Mouse (Mus musculus) midbrain, embryonic 10.5 days (tissue): ENCODE data around the gene Midn. TPM values are rescaled to one million over a fixed set of nuclear protein-coding genes. Genes with fewer than 3 reads are reported as not detected.

Experiments used
- DNase-seq: peaks from one replicate; pipeline ENCODE4 v3.0.0-alpha.2; 2017; ENCODE audit warnings: low spot score
- H3K27ac ChIP-seq: fragments of 300-500 bp; sonication (generic); replicated peaks from 2 replicates; pipeline ENCODE4 v1.5.1; 2016; ENCODE audit warnings: mild to moderate bottlenecking
- H3K27me3 ChIP-seq: fragments of 300-500 bp; sonication (generic); 2 replicates; pipeline ENCODE4 v1.6.1; 2016; ENCODE audit warnings: low read depth, mild to moderate bottlenecking; ENCODE audit not compliant: poor library complexity, severe bottlenecking
- H3K36me3 ChIP-seq: fragments of 300-500 bp; sonication (generic); 2 replicates; pipeline ENCODE4 v1.6.1; 2016; ENCODE audit warnings: mild to moderate bottlenecking, moderate library complexity
- H3K4me1 ChIP-seq: fragments of 300-500 bp; sonication (generic); 2 replicates; pipeline ENCODE4 v1.6.1; 2016
- H3K4me3 ChIP-seq: fragments of 300-500 bp; sonication (generic); 2 replicates; pipeline ENCODE4 v1.5.1; 2016; ENCODE audit warnings: mild to moderate bottlenecking, moderate library complexity
- H3K9me3 ChIP-seq: fragments of 300-500 bp; sonication (generic); replicated peaks from 2 replicates; pipeline ENCODE4 v1.6.1; 2016; ENCODE audit warnings: mild to moderate bottlenecking
- WGBS: fragments of 180-500 bp; shearing (Covaris S2); methylation state at CpG from one replicate; pipeline ENCODE4 v1.1.7; 2016; 5-methylcytosine and 5-hydroxymethylcytosine counted together
- polyA plus RNA-seq: library from polyadenylated mRNA; unstranded; fragments of >200 nt; fragmentation: Nextera tagmentation; extraction: Ambion mirVana; gene quantifications from 2 replicates; pipeline ENCODE4 v1.2.1, GENCODE M21; 2016

Gene Midn
- 17.8 and 19.7 TPM in 2 replicates for polyA plus RNA-seq

- H3K4me3 ChIP-seq = peak within 1 kb of the TSS; percentile 99
- WGBS = under 1% methylated on average over 40 of the region's 42 CpGs
- peaks cover 69% of the 10 kb centered on the region for H3K36me3 ChIP-seq
- H3K9me3 ChIP-seq = no peaks in the 10 kb centered on the region
- peak within 1 kb of the TSS; percentile 100 for H3K27ac ChIP-seq
- peaks cover 73% of the 10 kb centered on the region for H3K4me1 ChIP-seq
- DNase-seq = peak; percentile 82
- no peaks in the 10 kb centered on the region for H3K27me3 ChIP-seq
These were observed at the start of gene Midn for GRCm38 (mm10) chr10:80147719-80148601. Gene Midn, plus strand, starts transcription at chr10:80148272.

- H3K4me3 ChIP-seq = no peak overlapping the region
- no peaks in the 10 kb centered on the region for H3K9me3 ChIP-seq
- no peak overlapping the region for H3K27ac ChIP-seq
- DNase-seq = no peak
- H3K4me1 ChIP-seq = peaks cover 59% of the 10 kb centered on the region
- WGBS = 87% methylated on average over 5 of the region's 5 CpGs
- no peaks in the 10 kb centered on the region for H3K27me3 ChIP-seq
- H3K36me3 ChIP-seq = no peaks in the 10 kb centered on the region
These were observed 49.4 kb upstream of the Midn start for GRCm38 (mm10) chr10:80098630-80099029.

GRCm38 (mm10) chr10:80100982-80101381, 47.1 kb upstream of the Midn start:
- no peak for DNase-seq
- Histone ChIP-seq H3K4me3 (peak overlapping the region; percentile 97), H3K36me3 (no peaks in the 10 kb centered on the region), H3K9me3 (no peaks in the 10 kb centered on the region), H3K27ac (no peak overlapping the region), H3K27me3 (no peaks in the 10 kb centered on the region), H3K4me1 (peaks cover 57% of the 10 kb centered on the region)
- 72% methylated on average over 11 of the region's 11 CpGs for WGBS

GRCm38 (mm10) chr10:80102216-80102915, 45.7 kb upstream of the Midn start:
- under 1% methylated on average over 53 of the region's 59 CpGs for WGBS
- Histone ChIP-seq H3K4me3 (peak overlapping the region; percentile 97), H3K27me3 (no peaks in the 10 kb centered on the region), H3K36me3 (no peaks in the 10 kb centered on the region), H3K4me1 (peaks cover 50% of the 10 kb centered on the region), H3K9me3 (no peaks in the 10 kb centered on the region), H3K27ac (peak overlapping the region; percentile 95)
- peak; percentile 88 for DNase-seq

GRCm38 (mm10) chr10:80103032-80103431, 45.0 kb upstream of the Midn start:
- Histone ChIP-seq H3K9me3 (no peaks in the 10 kb centered on the region), H3K36me3 (no peaks in the 10 kb centered on the region), H3K27ac (peak overlapping the region; percentile 95), H3K4me1 (peaks cover 43% of the 10 kb centered on the region), H3K27me3 (no peaks in the 10 kb centered on the region), H3K4me3 (peak overlapping the region; percentile 97; the same call in 1 of the 2 replicates)
- WGBS = 85% methylated on average over 2 of the region's 2 CpGs
- no peak for DNase-seq

- WGBS = 89% methylated on average over 3 of the region's 3 CpGs
- Histone ChIP-seq H3K4me1 (peaks cover 33% of the 10 kb centered on the region), H3K4me3 (no peak overlapping the region), H3K27ac (no peak overlapping the region), H3K27me3 (no peaks in the 10 kb centered on the region), H3K9me3 (no peaks in the 10 kb centered on the region), H3K36me3 (no peaks in the 10 kb centered on the region)
- DNase-seq = no peak
These were observed 43.9 kb upstream of the Midn start for GRCm38 (mm10) chr10:80104181-80104580.

- DNase-seq = no peak
- Histone ChIP-seq H3K4me1 (peaks cover 27% of the 10 kb centered on the region), H3K4me3 (no peak within 1 kb of the TSS), H3K9me3 (no peaks in the 10 kb centered on the region), H3K27me3 (no peaks in the 10 kb centered on the region), H3K27ac (no peak within 1 kb of the TSS), H3K36me3 (no peaks in the 10 kb centered on the region)
- 72% methylated on average over 5 of the region's 5 CpGs for WGBS
These were observed 42.6 kb upstream of the Midn start, which contains the start of gene Sbno2 for GRCm38 (mm10) chr10:80105460-80105859. Gene Sbno2, minus strand, starts transcription at chr10:80105571.

GRCm38 (mm10) chr10:80105926-80106325, 42.1 kb upstream of the Midn start:
- Histone ChIP-seq H3K27ac (no peak overlapping the region), H3K4me1 (peaks cover 22% of the 10 kb centered on the region), H3K4me3 (no peak overlapping the region), H3K36me3 (no peaks in the 10 kb centered on the region), H3K27me3 (no peaks in the 10 kb centered on the region), H3K9me3 (no peaks in the 10 kb centered on the region)
- 77% methylated on average over 5 of the region's 5 CpGs for WGBS
- no peak for DNase-seq

GRCm38 (mm10) chr10:80107678-80108077, 40.4 kb upstream of the Midn start:
- H3K4me3 ChIP-seq = no peak overlapping the region
- H3K4me1 ChIP-seq = peaks cover 4% of the 10 kb centered on the region
- no peak for DNase-seq
- H3K9me3 ChIP-seq = no peaks in the 10 kb centered on the region
- no peak overlapping the region for H3K27ac ChIP-seq
- no peaks in the 10 kb centered on the region for H3K27me3 ChIP-seq
- WGBS = 71% methylated on average over 6 of the region's 6 CpGs
- H3K36me3 ChIP-seq = no peaks in the 10 kb centered on the region

GRCm38 (mm10) chr10:80114341-80115284, 33.5 kb upstream of the Midn start:
- H3K4me3 ChIP-seq = peak overlapping the region; percentile 96
- 2% methylated on average over 27 of the region's 27 CpGs for WGBS
- peaks cover 25% of the 10 kb centered on the region for H3K36me3 ChIP-seq
- peaks cover 42% of the 10 kb centered on the region for H3K4me1 ChIP-seq
- DNase-seq = peak; percentile 92
- no peaks in the 10 kb centered on the region for H3K27me3 ChIP-seq
- peak overlapping the region; percentile 93 for H3K27ac ChIP-seq
- H3K9me3 ChIP-seq = no peaks in the 10 kb centered on the region

GRCm38 (mm10) chr10:80115290-80115943, 32.7 kb upstream of the Midn start, which contains the start of gene Stk11:
Gene Stk11, plus strand, starts transcription at chr10:80115803.
- Histone ChIP-seq H3K27me3 (no peaks in the 10 kb centered on the region), H3K36me3 (peaks cover 33% of the 10 kb centered on the region), H3K9me3 (no peaks in the 10 kb centered on the region), H3K4me3 (peak within 1 kb of the TSS; percentile 96), H3K4me1 (peaks cover 48% of the 10 kb centered on the region), H3K27ac (peak within 1 kb of the TSS; percentile 93)
- WGBS = under 1% methylated on average over 70 of the region's 70 CpGs
- DNase-seq = peak; percentile 99
